Mouse (Mus musculus) Patski (cell line): ENCODE results near the gene Sdk2. TPM values are rescaled to one million over a fixed set of nuclear protein-coding genes. Genes with fewer than 3 reads are reported as not detected.

Experiments used
- ATAC-seq: fragments of 100-300 bp; one replicate; pipeline ENCODE4 v1.8.0; 2021
- CTCF ChIA-PET: fragments of 350-600 bp; sonication (Branson Sonifier 250); formaldehyde crosslinking; loops from one replicate; lab custom pipeline; 2022; ENCODE audit warnings: inconsistent platforms; lab: Charles Lee
- POLR2A ChIA-PET: fragments of 350-600 bp; sonication (Branson Sonifier 250); formaldehyde crosslinking; loops from one replicate; lab custom pipeline; 2022; ENCODE audit warnings: antibody characterized with exemption, inconsistent platforms; lab: Charles Lee
- DNase-seq: peaks from one replicate; pipeline ENCODE4 v3.0.0-alpha.2; 2011; ENCODE audit warnings: low read depth, low spot score
- H3K27me3 ChIP-seq: fragments of 371-371 bp; one replicate; pipeline ENCODE4 v1.5.1; 2021
- CTCF ChIP-seq: fragments of 100-300 bp; IDR thresholded peaks from one replicate; pipeline ENCODE4 v1.5.1; 2021
- in situ Hi-C: fragments of 300-500 bp; cut with MboI; formaldehyde crosslinking; loops from 3 replicates; pipeline ENCODE4 v1.11.1; 2018; ENCODE audit warnings: low pct_unique_long_range_greater_than_20kb, mixed read lengths
- polyA plus RNA-seq: library from polyadenylated mRNA; unstranded; gene quantifications from one replicate; pipeline ENCODE4 v1.2.3, GENCODE M21; 2021

Sdk2 gene
- polyA plus RNA-seq, 1 experiment from 2014 or later: not detected

- POLR2A ChIA-PET: interaction anchor here (0.6 kb wide), 1 partner anchor 9 kb away, joined by 3 read pairs; no protein-coding TSS in a partner anchor
- in situ Hi-C loops: no loop called here
- CTCF ChIA-PET: interaction anchor here (1.0 to 1.7 kb wide), 2 partner anchors 14 to 22 kb away, joined by 4 read pairs; no protein-coding TSS in a partner anchor
- no peak for TF ChIP-seq CTCF
- ATAC-seq (no peak), DNase-seq (no peak)
- H3K27me3 ChIP-seq: no peaks in the 10 kb centered on the region
Measured at GRCm38 (mm10) chr11:113797014-113797983, 269.5 kb downstream of the Sdk2 start.

DNA sequence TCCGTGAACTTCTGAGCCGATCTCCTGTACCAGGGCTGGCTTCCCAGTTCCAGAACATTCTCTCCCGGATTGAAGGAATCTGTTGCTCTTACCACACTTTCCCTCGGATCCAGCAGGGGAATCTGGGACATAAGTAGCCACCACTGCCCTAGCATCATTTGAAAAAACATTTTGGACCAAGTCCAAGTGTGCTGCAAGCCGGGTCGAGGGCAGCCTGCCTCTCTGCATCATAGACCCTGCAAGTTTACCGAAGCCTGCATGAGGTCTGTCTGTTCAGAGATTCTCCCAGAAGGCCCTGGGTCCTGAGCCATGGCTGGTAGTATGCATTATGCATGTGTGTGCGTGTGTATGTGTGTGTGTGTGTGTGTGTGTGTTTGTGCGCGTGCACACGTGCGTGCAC is 271.0 kb downstream of the Sdk2 start:
- H3K27me3 ChIP-seq: no peaks in the 10 kb centered on the region
- no peak for TF ChIP-seq CTCF
- CTCF ChIA-PET: interaction anchor here (1.0 to 1.7 kb wide), 2 partner anchors 15 to 20 kb away, joined by 4 read pairs; no protein-coding TSS in a partner anchor
- ATAC-seq: no peak
- in situ Hi-C loops: no loop called here
- POLR2A ChIA-PET: no interaction called here
- no peak for DNase-seq

GRCm38 (mm10) chr11:113791357-113792215 is 275.3 kb downstream of the Sdk2 start:
- no peak for ATAC-seq
- ChIA-PET POLR2A (no interaction called here), CTCF (no interaction called here)
- DNase-seq: no peak
- no peak for TF ChIP-seq CTCF
- in situ Hi-C loops: no loop called here
- H3K27me3 ChIP-seq: no peaks in the 10 kb centered on the region

GRCm38 (mm10) chr11:113789101-113789500 is 277.7 kb downstream of the Sdk2 start:
- in situ Hi-C loops: no loop called here
- ChIA-PET CTCF (no interaction called here), POLR2A (no interaction called here)
- no peak for TF ChIP-seq CTCF
- DNase-seq: no peak
- H3K27me3 ChIP-seq: no peaks in the 10 kb centered on the region
- no peak for ATAC-seq

DNA sequence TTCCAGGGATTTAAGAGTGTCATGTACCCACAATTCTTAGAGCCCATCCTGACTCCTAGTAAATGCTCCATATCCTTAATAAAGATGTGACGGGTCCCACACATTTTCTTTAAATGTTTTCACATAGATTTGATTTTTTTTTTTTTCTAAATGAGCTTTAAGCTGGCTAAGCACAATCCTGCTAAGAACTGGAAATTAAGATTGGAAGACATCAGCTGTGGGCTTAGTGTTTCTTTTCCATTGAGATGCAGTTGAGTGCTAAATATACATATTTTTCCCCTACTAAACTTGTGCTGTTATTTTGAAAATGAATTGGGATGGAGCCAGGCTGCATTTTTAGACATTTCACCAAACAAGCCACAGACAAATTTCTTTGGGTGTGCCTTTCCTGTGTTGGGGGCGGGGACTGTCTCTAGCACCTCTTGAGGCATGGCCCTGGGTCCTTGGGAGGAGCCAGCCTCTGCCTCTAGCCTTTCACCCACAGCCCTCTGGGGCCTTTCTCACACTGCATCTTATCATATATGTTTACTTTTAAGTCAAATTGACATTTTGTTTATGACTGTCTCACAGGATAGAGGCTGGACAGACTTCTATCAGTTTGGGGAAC is 278.6 kb downstream of the Sdk2 start:
- ATAC-seq (no peak), DNase-seq (no peak)
- ChIA-PET POLR2A (interaction anchor here (0.6 kb wide), 1 partner anchor 9 kb away, joined by 3 read pairs; no protein-coding TSS in a partner anchor), CTCF (no interaction called here)
- no peak for TF ChIP-seq CTCF
- in situ Hi-C loops: no loop called here
- no peaks in the 10 kb centered on the region for H3K27me3 ChIP-seq

GRCm38 (mm10) chr11:113787432-113788182 is 279.2 kb downstream of the Sdk2 start:
- DNase-seq (no peak), ATAC-seq (no peak)
- ChIA-PET POLR2A (no interaction called here), CTCF (no interaction called here)
- TF ChIP-seq CTCF: no peak
- in situ Hi-C loops: no loop called here
- H3K27me3 ChIP-seq: no peaks in the 10 kb centered on the region

DNA sequence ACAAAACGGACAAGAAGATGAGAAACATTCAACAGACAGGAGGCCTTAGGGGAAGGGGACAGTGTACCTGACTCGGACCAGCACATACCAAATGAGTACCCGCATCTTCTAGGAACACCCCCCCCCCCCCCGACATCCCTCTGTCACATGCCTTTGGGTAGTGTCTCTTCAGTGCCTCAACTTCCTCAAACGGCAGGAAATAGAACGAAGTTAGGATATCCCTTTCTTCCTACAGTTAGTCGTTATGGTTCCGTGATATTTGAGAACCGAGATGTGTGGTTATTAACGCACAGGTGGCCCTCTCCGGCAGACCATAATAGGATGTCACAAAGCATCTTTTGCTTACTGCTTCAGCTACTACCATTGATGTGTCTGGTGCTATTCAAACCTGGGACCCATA is 279.8 kb downstream of the Sdk2 start:
- H3K27me3 ChIP-seq: no peaks in the 10 kb centered on the region
- CTCF ChIA-PET: no interaction called here
- in situ Hi-C loops: no loop called here
- no peak for TF ChIP-seq CTCF
- DNase-seq: no peak
- no peak for ATAC-seq
- POLR2A ChIA-PET: no interaction called here

DNA sequence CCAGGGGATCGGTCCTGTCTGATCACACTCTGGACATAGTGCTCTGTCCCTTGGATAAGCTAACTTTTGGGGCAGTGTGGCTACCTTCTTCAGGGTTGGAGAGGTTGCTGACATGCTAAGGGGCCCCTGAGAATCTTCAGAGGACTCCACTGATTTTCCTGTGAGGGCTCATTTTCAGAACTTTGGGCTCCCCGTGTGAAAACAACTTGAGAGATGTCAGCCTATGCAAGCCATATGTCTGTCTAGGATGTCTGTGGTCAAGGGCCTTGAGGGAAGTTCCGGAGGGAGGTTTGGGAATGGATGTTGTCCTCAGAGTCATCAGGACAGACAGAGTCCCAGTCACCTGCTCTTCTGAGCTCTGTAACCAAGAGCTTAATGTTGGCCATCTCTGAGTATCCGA is 280.5 kb downstream of the Sdk2 start:
- TF ChIP-seq CTCF: no peak
- POLR2A ChIA-PET: no interaction called here

GRCm38 (mm10) chr11:113785406-113786171 is 281.3 kb downstream of the Sdk2 start:
- H3K27me3 ChIP-seq: no peaks in the 10 kb centered on the region
- no peak for DNase-seq
- ChIA-PET POLR2A (no interaction called here), CTCF (no interaction called here)
- TF ChIP-seq CTCF: no peak
- in situ Hi-C loops: no loop called here
- ATAC-seq: no peak

More for the DNA sequence above, 280.5 kb downstream of the Sdk2 start:
- in situ Hi-C loops: no loop called here
- CTCF ChIA-PET: no interaction called here
- ATAC-seq (no peak), DNase-seq (no peak)
- H3K27me3 ChIP-seq: no peaks in the 10 kb centered on the region
